Mouse (Mus musculus) olfactory bulb, adult 2 months (tissue): Measurements from ENCODE around the gene Tsga10ip.

Experiments used
- CTCF ChIP-seq: fragments of 200-500 bp; IDR thresholded peaks from 2 replicates; pipeline ENCODE4 v1.5.1; 2012; ENCODE audit warnings: low read depth, mild to moderate bottlenecking, low read length, moderate library complexity; ENCODE audit not compliant: insufficient read depth
- POLR2A ChIP-seq: fragments of 200-500 bp; IDR thresholded peaks from 2 replicates; pipeline ENCODE4 v1.6.1; 2012; ENCODE audit warnings: mild to moderate bottlenecking, low read depth, low read length, moderate library complexity; ENCODE audit not compliant: insufficient read depth

GRCm38 (mm10) chr19:5395371-5395770, 7.0 kb downstream of the Tsga10ip start:
- TF ChIP-seq POLR2A (no peak), CTCF (no peak)
